Mouse (Mus musculus) embryonic facial prominence, embryonic 14.5 days (tissue): ENCODE data around the gene Pacs1. TPM values are rescaled to one million over a fixed set of nuclear protein-coding genes. Genes with fewer than 3 reads are reported as not detected.
"Not testable (repeated sequence)": the region's sequence is repeated elsewhere in the genome, so short reads cannot be mapped to it uniquely, and the experiment has no call there.

Experiments used
- ATAC-seq: fragments of 200-750 bp; cut with Nextera tagmentation; 2 replicates; pipeline ENCODE4 v1.8.0; 2017; ENCODE audit warnings: low read depth, moderate number of reproducible peaks, moderate TSS enrichment
- DNase-seq: peaks from one replicate; pipeline ENCODE4 v3.0.0-alpha.2; 2015; ENCODE audit warnings: low spot score
- H3K27ac ChIP-seq: fragments of 300-500 bp; sonication (generic); replicated peaks from 2 replicates; pipeline ENCODE4 v1.5.1; 2014; ENCODE audit warnings: low read depth, mild to moderate bottlenecking, low read length, moderate library complexity
- H3K27me3 ChIP-seq: fragments of 300-500 bp; sonication (generic); replicated peaks from 2 replicates; pipeline ENCODE4 v1.6.1; 2014; ENCODE audit warnings: low read length; ENCODE audit not compliant: control insufficient read depth, insufficient read depth
- H3K36me3 ChIP-seq: fragments of 300-500 bp; sonication (generic); 2 replicates; pipeline ENCODE4 v1.6.1; 2014; ENCODE audit warnings: low read length, mixed read lengths; ENCODE audit not compliant: control insufficient read depth, insufficient read depth
- H3K4me1 ChIP-seq: fragments of 300-500 bp; sonication (generic); 2 replicates; pipeline ENCODE4 v1.6.1; 2014; ENCODE audit warnings: antibody characterized with exemption, low read length; ENCODE audit not compliant: control insufficient read depth, insufficient read depth
- H3K4me2 ChIP-seq: fragments of 300-500 bp; sonication (generic); 2 replicates; pipeline ENCODE4 v1.6.1; 2014; ENCODE audit warnings: low read depth, mild to moderate bottlenecking, low read length, moderate library complexity, mixed read lengths
- H3K4me3 ChIP-seq: fragments of 300-500 bp; sonication (generic); 2 replicates; pipeline ENCODE4 v1.5.1; 2014; ENCODE audit warnings: low read depth, mild to moderate bottlenecking, low read length
- H3K9ac ChIP-seq: fragments of 300-500 bp; sonication (generic); 2 replicates; pipeline ENCODE4 v1.6.1; 2014; ENCODE audit warnings: low read depth, mild to moderate bottlenecking, low read length, moderate library complexity, mixed read lengths
- H3K9me3 ChIP-seq: fragments of 300-500 bp; sonication (generic); 2 replicates; pipeline ENCODE4 v1.6.1; 2016; ENCODE audit warnings: low read length; ENCODE audit not compliant: control insufficient read depth
- WGBS: fragments of 180-500 bp; shearing (Covaris S2); extraction: QIAGEN DNeasy Blood & Tissue Kit; methylation state at CpG from one replicate; pipeline ENCODE4 v1.1.7; 2014; 5-methylcytosine and 5-hydroxymethylcytosine counted together
- polyA plus RNA-seq: library from polyadenylated mRNA; unstranded; fragments of >200 nt; fragmentation: Nextera tagmentation; extraction: Ambion mirVana; gene quantifications from 2 replicates; pipeline ENCODE4 v1.2.1, GENCODE M21; 2014

Pacs1 gene
- polyA plus RNA-seq, 1 experiment from 2014 or later: 28.1 TPM

DNA sequence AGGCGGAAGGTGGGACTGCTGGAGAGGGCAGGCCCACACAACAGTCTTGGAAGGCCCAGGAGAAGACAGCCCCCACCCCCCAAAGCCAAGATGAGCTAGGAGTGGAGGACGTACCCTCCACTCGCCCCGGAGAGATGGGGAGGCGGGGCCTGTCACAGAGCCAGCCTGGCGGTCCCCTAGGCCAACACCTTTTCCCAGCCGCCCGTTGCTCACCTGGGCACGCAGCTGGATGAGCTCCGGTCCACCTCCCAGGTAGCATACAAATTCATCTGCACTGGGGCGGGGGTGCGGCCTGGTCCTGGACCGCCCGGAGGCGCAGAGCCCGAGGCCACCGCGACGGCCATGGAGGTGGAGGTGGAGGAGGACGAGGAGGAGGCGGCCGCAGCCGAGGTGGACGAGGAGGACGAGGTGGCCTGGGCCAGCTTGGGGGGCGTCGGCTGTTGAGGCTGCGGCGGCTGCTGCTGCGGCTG is 558 bp downstream of the Pacs1 start:
- Histone ChIP-seq H3K27ac (peak overlapping the region; percentile 96), H3K4me2 (peak overlapping the region; percentile 82), H3K27me3 (no peaks in the 10 kb centered on the region), H3K4me1 (peaks cover 21% of the 10 kb centered on the region), H3K9me3 (no peaks in the 10 kb centered on the region), H3K9ac (peak overlapping the region; percentile 91), H3K4me3 (peak overlapping the region; percentile 96), H3K36me3 (peaks cover 37% of the 10 kb centered on the region)
- 2% methylated on average over 9 of the region's 30 CpGs for WGBS
- DNase-seq: peak; percentile 42
- ATAC-seq: peak; percentile 47

DNA sequence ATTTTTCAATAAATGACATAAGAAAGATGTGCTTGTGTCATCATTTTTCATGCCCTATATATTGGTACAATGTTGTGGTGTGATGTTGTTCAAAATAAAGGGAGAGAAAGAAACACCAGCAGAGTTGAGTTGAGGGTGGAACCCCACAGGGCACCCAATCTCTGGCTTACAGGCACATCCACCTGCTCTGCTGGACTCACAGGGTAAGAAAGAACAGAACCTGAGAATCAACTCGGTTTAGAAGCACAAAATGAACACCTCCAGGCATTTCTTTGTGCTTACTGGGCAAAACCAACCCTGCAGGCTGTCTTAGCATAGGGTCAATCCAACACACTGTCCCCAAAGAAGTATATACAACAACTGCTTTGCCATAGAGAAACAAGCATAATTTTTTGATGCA is 1.5 kb downstream of the Pacs1 start:
- H3K9me3 ChIP-seq: no peaks in the 10 kb centered on the region
- peak overlapping the region; percentile 82 for H3K4me2 ChIP-seq
- DNase-seq: no peak
- peaks cover 29% of the 10 kb centered on the region for H3K36me3 ChIP-seq
- 0 out of 2 replicates have a peak overlapping the region, but pooled peaks have one; percentile 32 for H3K9ac ChIP-seq
- ATAC-seq: no peak
- no peak overlapping the region for H3K27ac ChIP-seq
- H3K27me3 ChIP-seq: no peaks in the 10 kb centered on the region
- H3K4me3 ChIP-seq: peak overlapping the region; percentile 96
- peaks cover 21% of the 10 kb centered on the region for H3K4me1 ChIP-seq
- 46% methylated on average over 1 of the region's 1 CpGs for WGBS

DNA sequence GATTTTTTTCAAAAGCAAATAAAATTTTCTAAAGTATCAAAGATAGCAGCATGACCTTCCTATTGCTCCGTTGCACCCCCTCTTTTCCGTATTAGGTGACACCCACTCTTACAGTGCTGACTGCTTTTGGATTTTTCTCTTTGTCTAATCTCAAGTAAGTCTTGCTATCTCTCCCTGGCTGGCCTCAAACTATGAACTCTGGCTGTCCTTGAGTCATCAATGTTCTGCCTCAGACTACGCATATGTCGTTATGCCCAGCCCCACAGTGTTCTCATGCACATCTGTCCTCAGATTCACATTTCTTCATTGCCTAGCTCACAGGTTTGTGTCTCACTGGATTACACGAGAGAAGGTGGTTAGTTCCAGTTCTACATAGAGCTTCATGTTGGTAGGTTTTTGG is 3.5 kb downstream of the Pacs1 start:
- Histone ChIP-seq H3K9me3 (no peaks in the 10 kb centered on the region), H3K4me3 (no peak overlapping the region), H3K4me2 (no peak overlapping the region), H3K9ac (no peak overlapping the region), H3K4me1 (peaks cover 21% of the 10 kb centered on the region), H3K27me3 (no peaks in the 10 kb centered on the region), H3K27ac (no peak overlapping the region), H3K36me3 (peaks cover 9% of the 10 kb centered on the region)
- 82% methylated on average over 5 of the region's 5 CpGs for WGBS
- ATAC-seq (no peak), DNase-seq (no peak)

DNA sequence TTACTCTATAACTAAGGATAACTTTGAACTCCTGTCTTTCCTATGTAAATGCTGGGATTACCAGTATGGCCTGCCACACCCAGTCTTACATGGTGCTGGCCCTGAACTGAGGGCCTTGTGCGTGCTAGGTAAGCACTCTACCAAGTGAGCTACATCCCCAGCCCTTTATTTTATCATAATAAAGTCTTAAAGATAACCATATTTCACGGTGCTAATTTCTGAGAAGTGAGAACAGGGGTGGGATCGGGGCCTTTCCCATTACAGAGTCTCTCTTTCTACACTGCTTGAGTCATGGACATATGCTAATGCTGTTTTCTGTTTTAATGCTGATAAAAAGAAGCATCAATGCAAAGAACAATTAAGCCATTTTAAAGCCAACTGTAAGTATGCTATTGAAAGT is 4.0 kb downstream of the Pacs1 start:
- H3K9me3 ChIP-seq: no peaks in the 10 kb centered on the region
- WGBS: 81% methylated on average over 3 of the region's 3 CpGs

DNA sequence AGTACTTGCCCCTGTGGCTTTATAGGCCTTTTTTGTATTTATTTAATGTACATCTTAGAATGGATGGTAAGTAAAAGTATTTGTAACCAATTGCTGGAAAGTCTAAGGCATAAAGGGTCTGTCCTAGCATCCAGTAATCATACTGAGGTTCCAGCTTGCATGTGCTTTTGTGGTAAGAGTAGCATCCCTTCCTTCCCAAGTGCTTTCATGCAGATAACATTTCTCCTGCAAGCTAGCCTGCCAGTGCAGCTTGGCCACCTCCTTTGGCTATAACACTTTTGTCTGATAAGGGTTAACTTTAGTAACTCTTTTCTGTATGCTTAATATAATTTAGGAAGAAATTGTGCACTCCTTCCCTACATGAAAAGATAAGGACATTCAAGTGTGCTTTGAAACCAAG is 4.9 kb downstream of the Pacs1 start:
- no peaks in the 10 kb centered on the region for H3K9me3 ChIP-seq
- no peak overlapping the region for H3K4me3 ChIP-seq
- peaks cover 15% of the 10 kb centered on the region for H3K4me1 ChIP-seq
- H3K27me3 ChIP-seq: no peaks in the 10 kb centered on the region
- no peaks in the 10 kb centered on the region for H3K36me3 ChIP-seq
- H3K9ac ChIP-seq: no peak overlapping the region
- H3K27ac ChIP-seq: no peak overlapping the region
- no peak for ATAC-seq
- no peak overlapping the region for H3K4me2 ChIP-seq
- DNase-seq: no peak

More for the DNA sequence above, 4.0 kb downstream of the Pacs1 start:
- Histone ChIP-seq H3K27ac (no peak overlapping the region), H3K36me3 (peaks cover 4% of the 10 kb centered on the region; the same call in 1 of the 2 replicates), H3K4me2 (no peak overlapping the region), H3K4me3 (no peak overlapping the region), H3K4me1 (peaks cover 21% of the 10 kb centered on the region), H3K9ac (no peak overlapping the region), H3K27me3 (no peaks in the 10 kb centered on the region)
- no peak for ATAC-seq
- DNase-seq: no peak

DNA sequence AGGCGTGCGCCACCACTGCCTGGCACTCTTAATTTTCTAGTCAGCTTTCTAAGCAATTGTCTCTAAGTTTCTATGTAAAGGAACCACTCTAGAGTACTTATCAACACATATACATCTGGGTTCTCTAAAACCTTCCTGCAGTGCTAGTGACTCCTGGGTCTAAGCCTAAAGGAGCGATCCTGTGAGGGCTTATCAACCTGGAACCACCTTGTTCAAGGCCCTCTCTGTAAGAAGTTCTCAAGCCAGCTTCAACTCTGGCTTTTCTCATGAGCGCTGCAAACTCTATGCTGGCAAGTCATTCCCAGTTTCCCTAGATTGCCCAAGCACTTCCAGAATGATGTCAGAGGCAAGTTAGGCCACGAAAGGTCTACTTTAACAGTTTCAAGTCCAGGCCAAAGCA is 5.9 kb downstream of the Pacs1 start:
- Histone ChIP-seq H3K9ac (no peak overlapping the region), H3K9me3 (no peaks in the 10 kb centered on the region), H3K27me3 (no peaks in the 10 kb centered on the region), H3K4me2 (no peak overlapping the region), H3K36me3 (no peaks in the 10 kb centered on the region), H3K4me1 (peaks cover 15% of the 10 kb centered on the region), H3K4me3 (no peak overlapping the region), H3K27ac (no peak overlapping the region)
- 92% methylated on average over 5 of the region's 5 CpGs for WGBS
- no peak for DNase-seq
- ATAC-seq: no peak

DNA sequence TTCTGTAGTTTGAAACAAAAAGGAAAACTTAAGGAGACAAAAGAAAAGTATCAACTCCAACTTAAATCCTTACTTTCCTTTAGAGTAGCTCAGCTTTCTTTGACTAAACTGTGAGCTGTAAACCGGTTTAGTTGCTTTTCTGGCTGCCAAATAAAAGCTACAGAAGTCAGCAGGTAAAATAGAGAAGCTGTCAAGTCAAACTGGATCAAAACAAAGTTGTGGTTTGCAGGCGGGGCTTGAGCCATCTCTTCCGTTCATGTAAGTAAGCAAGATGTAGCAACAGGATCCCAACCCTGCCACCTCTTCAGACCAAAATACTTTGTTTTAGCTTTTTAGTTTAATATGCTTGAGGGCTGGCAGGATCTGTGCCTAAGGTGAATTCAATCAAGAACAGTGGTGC is 15.8 kb downstream of the Pacs1 start:
- WGBS: 31% methylated on average over 3 of the region's 3 CpGs

DNA sequence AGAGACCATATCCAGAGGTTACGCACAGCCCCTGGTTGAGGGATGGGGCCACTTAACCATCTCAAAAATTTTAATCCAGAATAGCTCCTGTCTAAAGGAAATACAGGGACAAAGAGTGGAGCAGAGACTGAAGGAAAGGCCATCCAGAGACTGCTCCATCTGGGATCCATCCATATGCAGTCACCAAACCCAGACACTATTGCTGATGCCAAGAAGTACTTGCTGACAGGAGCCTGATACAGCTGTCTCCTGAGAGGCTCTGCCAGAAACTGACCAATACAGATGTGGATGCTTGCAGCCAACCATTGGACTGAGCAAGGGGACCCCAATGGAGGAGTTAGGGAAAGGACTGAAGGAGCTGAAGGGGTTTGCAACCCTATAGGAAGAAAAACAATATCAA is 35.9 kb downstream of the Pacs1 start:
- not testable (repeated sequence) for H3K27me3 ChIP-seq, H3K9ac ChIP-seq, H3K4me2 ChIP-seq, DNase-seq, H3K4me1 ChIP-seq, H3K9me3 ChIP-seq, H3K36me3 ChIP-seq, H3K27ac ChIP-seq, ATAC-seq, H3K4me3 ChIP-seq
- WGBS: 96% methylated on average over 1 of the region's 1 CpGs

More for the DNA sequence above, 15.8 kb downstream of the Pacs1 start:
- Histone ChIP-seq H3K36me3 (no peaks in the 10 kb centered on the region), H3K4me2 (no peak overlapping the region), H3K4me1 (no peaks in the 10 kb centered on the region), H3K9me3 (no peaks in the 10 kb centered on the region), H3K27ac (peak overlapping the region; percentile 39; the same call in 1 of the 2 replicates), H3K9ac (no peak overlapping the region), H3K27me3 (no peaks in the 10 kb centered on the region), H3K4me3 (no peak overlapping the region)
- peak; percentile 86 for DNase-seq
- ATAC-seq: peak; percentile 37

DNA sequence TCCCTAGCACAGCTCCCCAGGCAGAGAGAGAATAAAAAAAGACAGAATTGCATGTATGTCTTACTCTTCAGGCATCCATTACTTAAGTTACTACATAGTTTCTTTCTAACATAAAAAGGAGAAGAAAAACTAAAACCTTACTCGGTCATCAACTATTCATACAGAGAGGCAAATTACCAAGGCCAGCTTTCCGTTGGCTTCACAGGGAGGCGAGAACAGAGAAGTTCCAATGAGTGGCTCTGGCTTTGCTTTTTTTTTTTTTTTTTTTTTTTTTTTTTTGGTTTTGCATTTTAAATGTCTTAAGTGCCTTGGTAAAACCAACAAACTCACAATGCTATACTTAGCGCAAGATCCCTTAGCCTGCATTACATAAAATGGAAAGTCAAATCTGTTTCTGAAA is 40.2 kb downstream of the Pacs1 start:
- no peaks in the 10 kb centered on the region for H3K9me3 ChIP-seq
- no peaks in the 10 kb centered on the region for H3K4me1 ChIP-seq
- H3K27ac ChIP-seq: no peak overlapping the region
- no peaks in the 10 kb centered on the region for H3K36me3 ChIP-seq
- DNase-seq (no peak), ATAC-seq (no peak)
- no peaks in the 10 kb centered on the region for H3K27me3 ChIP-seq
- H3K4me3 ChIP-seq: no peak overlapping the region
- no peak overlapping the region for H3K9ac ChIP-seq
- 87% methylated on average over 4 of the region's 4 CpGs for WGBS
- no peak overlapping the region for H3K4me2 ChIP-seq
